Mouse (Mus musculus) kidney, embryonic 16.5 days (tissue): ENCODE measurements around the gene Micall1. TPM values are rescaled to one million over a fixed set of nuclear protein-coding genes. Genes with fewer than 3 reads are reported as not detected.

Experiments used
- polyA plus RNA-seq: library from polyadenylated mRNA; unstranded; fragments of >200 nt; fragmentation: Nextera tagmentation; extraction: Ambion mirVana; gene quantifications from 2 replicates; pipeline ENCODE4 v1.2.1, GENCODE M21; 2015

Micall1 gene
- polyA plus RNA-seq, 1 experiment from 2014 or later: 8.9 TPM

Other genes with a start within 250 kb of the Micall1 start
- 54.7 and 61.9 TPM in 2 replicates for gene Gga1, start 231.7 kb upstream of the Micall1 start, polyA plus RNA-seq
- gene Gm49510, start 209.2 kb upstream of the Micall1 start, polyA plus RNA-seq: 0.37 and 0.70 TPM in 2 replicates
- 33.1 and 41.0 TPM in 2 replicates for gene Sh3bp1, start 209.1 kb upstream of the Micall1 start, polyA plus RNA-seq
- gene Pdxp, start 195.0 kb upstream of the Micall1 start, polyA plus RNA-seq: 11.7 and 12.0 TPM in 2 replicates
- 659 and 673 TPM in 2 replicates for gene Lgals1, start 182.2 kb upstream of the Micall1 start, polyA plus RNA-seq
- gene Nol12, start 174.0 kb upstream of the Micall1 start, polyA plus RNA-seq: 55.0 and 59.9 TPM in 2 replicates
- 67.3 and 78.4 TPM in 2 replicates for gene Triobp, start 161.2 kb upstream of the Micall1 start, polyA plus RNA-seq
- 521 and 528 TPM in 2 replicates for gene H1f0, start 80.4 kb upstream of the Micall1 start, polyA plus RNA-seq
- gene Galr3, start 67.0 kb upstream of the Micall1 start, polyA plus RNA-seq: not detected in 2 replicates
- 51.7 and 52.5 TPM in 2 replicates for gene Ankrd54, start 46.0 kb upstream of the Micall1 start, polyA plus RNA-seq
- 254 and 260 TPM in 2 replicates for gene Eif3l, start 33.7 kb upstream of the Micall1 start, polyA plus RNA-seq
- gene Polr2f, start 32.1 kb downstream of the Micall1 start, polyA plus RNA-seq: 264 and 294 TPM in 2 replicates
- gene 1700088E04Rik, start 32.4 kb downstream of the Micall1 start, polyA plus RNA-seq: 10.1 and 11.9 TPM in 2 replicates
- gene Sox10, start 56.3 kb downstream of the Micall1 start, polyA plus RNA-seq: 0.51 and 0.56 TPM in 2 replicates
- gene Pick1, start 120.3 kb downstream of the Micall1 start, polyA plus RNA-seq: 56.9 and 57.8 TPM in 2 replicates
- 0.55 and 0.72 TPM in 2 replicates for gene Gm49486, start 120.5 kb downstream of the Micall1 start, polyA plus RNA-seq
- gene Slc16a8, start 145.9 kb downstream of the Micall1 start, polyA plus RNA-seq: 0.24 and 0.30 TPM in 2 replicates
- 12.5 and 17.7 TPM in 2 replicates for gene Baiap2l2, start 176.6 kb downstream of the Micall1 start, polyA plus RNA-seq
- 18.3 and 21.1 TPM in 2 replicates for gene Pla2g6, start 219.5 kb downstream of the Micall1 start, polyA plus RNA-seq
- 3.7 and 4.0 TPM in 2 replicates for gene Maff, start 237.7 kb downstream of the Micall1 start, polyA plus RNA-seq